Mouse (Mus musculus): ENCODE measurements around the gene Tm6sf1.

DNA sequence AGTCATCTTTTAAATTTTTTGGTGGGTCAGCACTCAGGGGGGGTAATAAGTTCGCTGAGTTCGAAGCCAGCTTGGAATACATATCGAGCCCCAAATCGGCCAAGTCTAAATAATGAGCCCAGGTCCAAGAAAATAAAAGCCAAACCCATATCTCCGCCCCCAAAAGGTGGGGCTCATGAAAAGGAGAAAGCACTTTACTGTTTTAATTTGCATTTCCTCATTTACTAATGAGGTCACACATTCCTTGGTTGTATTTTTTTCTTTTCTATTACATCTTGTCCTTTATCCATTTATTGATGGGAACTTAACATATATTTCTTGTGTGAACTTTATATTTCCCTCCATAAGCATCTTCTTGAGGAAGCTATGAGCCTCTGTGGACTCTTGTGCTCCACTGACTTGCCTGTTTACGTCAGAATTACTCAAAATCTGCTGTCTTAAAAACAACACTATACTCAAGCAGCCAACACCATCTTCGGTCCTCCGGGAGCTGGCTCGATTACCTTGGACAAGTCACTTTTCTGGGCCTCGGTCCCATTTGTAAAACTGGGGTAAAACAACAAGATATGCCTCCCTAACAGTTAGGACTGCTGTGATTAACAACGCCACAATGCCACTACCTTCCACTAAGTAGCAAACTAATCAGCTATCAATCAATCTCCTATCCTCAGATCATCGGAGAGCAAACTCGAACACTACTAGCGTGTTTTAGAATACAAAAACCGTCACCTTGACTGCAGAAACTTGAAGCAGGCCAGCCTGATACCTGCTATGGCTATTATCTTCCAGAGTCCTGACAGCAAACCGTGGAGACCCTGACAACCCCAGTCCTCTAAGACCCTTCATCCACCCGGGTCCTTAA lies 30.8 kb upstream of the Tm6sf1 start:
- TF ChIP-seq POLR2A (IDR thresholded peaks at IDR 0.05; ENCODE audit: insufficient read length, low read depth): no peak
- no peak for TF ChIP-seq MYOD1 (IDR thresholded peaks at IDR 0.05; ENCODE audit: control insufficient read depth in 1 of 3, insufficient read length in 2 of 3, low read depth in 2 of 3)
